Mouse (Mus musculus) stomach, postnatal 0 days (tissue): ENCODE measurements around the gene Btd.

Source experiments
- CTCF ChIP-seq: IDR thresholded peaks from 2 replicates; pipeline ENCODE4 v1.5.1; 2016; ENCODE audit warnings: antibody characterized with exemption, low read depth, mild to moderate bottlenecking, moderate library complexity
- EP300 ChIP-seq: optimal IDR thresholded peaks from 2 replicates; pipeline ENCODE3; 2016; ENCODE audit warnings: antibody characterized with exemption

- TF ChIP-seq CTCF (no peak), EP300 (no peak)
Observed at GRCm38 (mm10) chr14:31700376-31700775, 59.5 kb downstream of the Btd start.
